Comparison of ENCODE assay signal across 20 mouse cellular contexts in genomic region chr5:131702840-131703392, GRCm38 (mm10).
DNase-seq lines count a peak whose midpoint lies in the region; ATAC-seq and TF ChIP-seq lines count a peak whose summit lies in the region.
"Had no signal": no experiment of that assay in that cellular context is flagged by ENCODE, and none has a peak within 500 bp of the region (broad histone marks: within the 10 kb centered on the region; RNA-seq: fewer than 3 reads in every experiment).

No protein-coding gene starts in this region.

- DNase-seq in forebrain, embryonic 14.5 days (ENCODE audit: low spot score), result peak; percentile 71
- DNase-seq in forebrain, embryonic 11.5 days (ENCODE audit: low spot score), result no peak
- DNase-seq in layer of hippocampus, adult 2 months (ENCODE audit: low spot score in 2 of 2), result peak in 1 of 2 experiments; percentile 22
- DNase-seq in layer of hippocampus, postnatal 10 days (ENCODE audit: low spot score in 2 of 2), result no peak
- DNase-seq in spleen, postnatal 4 days (ENCODE audit: low spot score in 2 of 2), result no peak
- DNase-seq: adrenal gland, postnatal 10 days; adrenal gland, postnatal 36 days; B cell, adult 2 months; gastrocnemius, postnatal 14 days; heart, adult 11 months; kidney, adult 11 months had no signal

- 0 out of 2 replicates have a peak overlapping the region, but pooled peaks have one; percentile 39 for H3K27ac ChIP-seq in forebrain, embryonic 14.5 days (ENCODE audit: low read depth, low read length)
- no peak overlapping the region for H3K27ac ChIP-seq in forebrain, embryonic 11.5 days (ENCODE audit: low read depth, low read length)
- H3K27ac ChIP-seq in layer of hippocampus, adult 2 months, result peak overlapping the region; percentile 23; the same call in 1 of the 2 replicates
- H3K27ac ChIP-seq in forebrain, embryonic 16.5 days (ENCODE audit: low read length), result 0 out of 2 replicates have a peak overlapping the region, but pooled peaks have one; percentile 38
- H3K27ac ChIP-seq: embryonic facial prominence, embryonic 12.5 days; embryonic facial prominence, embryonic 15.5 days; hindbrain, embryonic 12.5 days; hindbrain, embryonic 15.5 days had no signal

- no peak overlapping the region for H3K4me2 ChIP-seq in forebrain, embryonic 14.5 days (ENCODE audit: low read length)
- no peak overlapping the region for H3K4me2 ChIP-seq in forebrain, embryonic 11.5 days (ENCODE audit: low read depth, low read length, severe bottlenecking)
- no peak overlapping the region for H3K4me2 ChIP-seq in forebrain, embryonic 16.5 days (ENCODE audit: low read length)
- H3K4me2 ChIP-seq: embryonic facial prominence, embryonic 12.5 days; embryonic facial prominence, embryonic 15.5 days; heart, embryonic 11.5 days; hindbrain, embryonic 12.5 days; hindbrain, embryonic 15.5 days had no signal

- 66% methylated on average over 6 of the region's 6 CpGs for WGBS in forebrain, embryonic 14.5 days
- 94% methylated on average over 6 of the region's 6 CpGs for WGBS in forebrain, embryonic 11.5 days
- WGBS in forebrain, embryonic 16.5 days, result 68% methylated on average over 6 of the region's 6 CpGs

- no peak overlapping the region for H3K9ac ChIP-seq in forebrain, embryonic 14.5 days (ENCODE audit: low read length)
- no peak overlapping the region for H3K9ac ChIP-seq in forebrain, embryonic 11.5 days (ENCODE audit: low read length)
- H3K9ac ChIP-seq in forebrain, embryonic 16.5 days (replicated peaks; ENCODE audit: low read depth, low read length), result no peak overlapping the region
- H3K9ac ChIP-seq: embryonic facial prominence, embryonic 12.5 days; embryonic facial prominence, embryonic 15.5 days; hindbrain, embryonic 12.5 days; hindbrain, embryonic 15.5 days had no signal

- TF ChIP-seq CTCF in layer of hippocampus, adult 2 months (conservative IDR thresholded peaks at IDR 0.05), result no peak

- H3K27me3 ChIP-seq in forebrain, embryonic 14.5 days (replicated peaks; ENCODE audit: control insufficient read depth, insufficient read depth, low read length), result no peaks in the 10 kb centered on the region
- no peaks in the 10 kb centered on the region for H3K27me3 ChIP-seq in forebrain, embryonic 11.5 days (ENCODE audit: control insufficient read depth, insufficient read depth, low read length)
- H3K27me3 ChIP-seq in forebrain, embryonic 16.5 days (replicated peaks; ENCODE audit: control insufficient read depth, insufficient read depth, low read length), result no peaks in the 10 kb centered on the region
- H3K27me3 ChIP-seq: CH12.LX; embryonic facial prominence, embryonic 12.5 days; embryonic facial prominence, embryonic 15.5 days; hindbrain, embryonic 12.5 days; hindbrain, embryonic 15.5 days had no signal

- no peak overlapping the region for H3K4me3 ChIP-seq in forebrain, embryonic 14.5 days (ENCODE audit: low read depth, low read length)
- H3K4me3 ChIP-seq in forebrain, embryonic 11.5 days (ENCODE audit: low read depth, low read length), result no peak overlapping the region
- H3K4me3 ChIP-seq in layer of hippocampus, adult 2 months, result no peak overlapping the region
- no peak overlapping the region for H3K4me3 ChIP-seq in forebrain, embryonic 16.5 days (replicated peaks; ENCODE audit: low read length)
- H3K4me3 ChIP-seq: embryonic facial prominence, embryonic 12.5 days; embryonic facial prominence, embryonic 15.5 days; hindbrain, embryonic 12.5 days; hindbrain, embryonic 15.5 days had no signal

- peak; percentile 66; the same call in 1 of the 2 replicates for ATAC-seq in forebrain, embryonic 14.5 days
- no peak for ATAC-seq in forebrain, embryonic 11.5 days (replicated peaks; ENCODE audit: low FRiP score)
- peak; percentile 47 for ATAC-seq in forebrain, embryonic 16.5 days
- ATAC-seq: Patski had no signal

- no peaks in the 10 kb centered on the region for H3K36me3 ChIP-seq in forebrain, embryonic 14.5 days (ENCODE audit: control insufficient read depth, insufficient read depth, low read length)
- H3K36me3 ChIP-seq in forebrain, embryonic 11.5 days (ENCODE audit: control insufficient read depth, insufficient read depth, low read length), result no peaks in the 10 kb centered on the region
- H3K36me3 ChIP-seq in forebrain, embryonic 16.5 days (ENCODE audit: control insufficient read depth, insufficient read depth), result no peaks in the 10 kb centered on the region
- H3K36me3 ChIP-seq: embryonic facial prominence, embryonic 12.5 days; embryonic facial prominence, embryonic 15.5 days; G1E; hindbrain, embryonic 12.5 days; hindbrain, embryonic 15.5 days had no signal

- peaks cover 12% of the 10 kb centered on the region; the same call in 1 of the 2 replicates for H3K4me1 ChIP-seq in forebrain, embryonic 14.5 days (ENCODE audit: control insufficient read depth, insufficient read depth, low read length)
- no peaks in the 10 kb centered on the region; the same call in 1 of the 2 replicates for H3K4me1 ChIP-seq in forebrain, embryonic 11.5 days (replicated peaks; ENCODE audit: control insufficient read depth, insufficient read depth, low read length)
- peaks cover 32% of the 10 kb centered on the region for H3K4me1 ChIP-seq in forebrain, embryonic 16.5 days (replicated peaks; ENCODE audit: control insufficient read depth, insufficient read depth, low read length)

- H3K9me3 ChIP-seq in forebrain, embryonic 14.5 days (replicated peaks; ENCODE audit: control insufficient read depth, low read length), result no peaks in the 10 kb centered on the region
- H3K9me3 ChIP-seq in forebrain, embryonic 11.5 days (ENCODE audit: control insufficient read depth, low read length), result no peaks in the 10 kb centered on the region
- no peaks in the 10 kb centered on the region for H3K9me3 ChIP-seq in forebrain, embryonic 16.5 days (ENCODE audit: control insufficient read depth, low read length)
- H3K9me3 ChIP-seq: embryonic facial prominence, embryonic 12.5 days; embryonic facial prominence, embryonic 15.5 days; hindbrain, embryonic 12.5 days; hindbrain, embryonic 15.5 days had no signal
